Mouse (Mus musculus) heart, postnatal 4 days (tissue): Measurements from ENCODE around the gene Kntc1. TPM values are rescaled to one million over a fixed set of nuclear protein-coding genes. Genes with fewer than 3 reads are reported as not detected.

Source experiments
- DNase-seq: peaks from one replicate; pipeline ENCODE4 v3.0.0; 2021
- total RNA-seq, 2 experiments: library from RNA; stranded (reverse); gene quantifications; 2 replicates each; pipeline ENCODE4 v1.2.3; 2021

Kntc1 gene
- total RNA-seq, 2 experiments from 2014 or later = 26.0 to 29.4 TPM

DNA sequence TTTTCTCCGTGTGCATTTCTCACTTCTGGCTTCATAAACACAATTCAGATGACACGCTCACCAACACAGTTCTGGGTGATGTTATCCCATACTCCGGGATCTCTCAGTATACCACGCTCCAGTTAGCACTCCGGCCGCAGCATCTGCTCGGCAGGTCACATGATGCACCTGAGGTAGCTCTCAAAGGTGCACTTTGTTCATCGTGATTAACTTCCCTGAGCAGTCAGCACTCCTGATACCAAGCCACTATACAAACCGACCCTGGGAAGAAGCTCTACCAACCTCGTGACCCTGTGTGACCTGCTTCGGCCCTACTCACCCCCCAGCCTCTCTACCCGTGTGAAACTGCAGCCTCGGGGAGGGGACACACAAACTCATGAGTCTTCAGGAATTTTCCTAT is 59.6 kb downstream of the Kntc1 start:
- DNase-seq = no peak

DNA sequence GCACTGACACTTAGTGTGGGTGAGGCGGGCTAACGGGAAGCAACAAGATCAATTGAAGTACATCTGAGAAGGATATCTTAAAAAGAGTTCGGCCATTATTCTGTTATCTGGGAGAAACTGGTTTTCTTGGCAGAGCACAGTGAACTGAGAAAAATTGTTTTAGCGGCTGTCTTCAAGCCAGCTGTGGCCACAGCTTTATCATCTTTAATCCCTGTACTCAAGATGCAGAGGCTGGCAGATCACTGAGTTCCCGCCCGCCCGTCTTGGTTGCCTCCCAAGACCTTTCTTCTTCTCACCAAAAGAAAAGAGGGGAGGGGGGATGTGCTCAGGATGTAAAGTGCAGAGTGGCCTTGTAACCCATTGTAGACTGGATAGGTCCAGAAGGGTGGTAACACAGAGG is 67.4 kb downstream of the Kntc1 start:
- no peak for DNase-seq

DNA sequence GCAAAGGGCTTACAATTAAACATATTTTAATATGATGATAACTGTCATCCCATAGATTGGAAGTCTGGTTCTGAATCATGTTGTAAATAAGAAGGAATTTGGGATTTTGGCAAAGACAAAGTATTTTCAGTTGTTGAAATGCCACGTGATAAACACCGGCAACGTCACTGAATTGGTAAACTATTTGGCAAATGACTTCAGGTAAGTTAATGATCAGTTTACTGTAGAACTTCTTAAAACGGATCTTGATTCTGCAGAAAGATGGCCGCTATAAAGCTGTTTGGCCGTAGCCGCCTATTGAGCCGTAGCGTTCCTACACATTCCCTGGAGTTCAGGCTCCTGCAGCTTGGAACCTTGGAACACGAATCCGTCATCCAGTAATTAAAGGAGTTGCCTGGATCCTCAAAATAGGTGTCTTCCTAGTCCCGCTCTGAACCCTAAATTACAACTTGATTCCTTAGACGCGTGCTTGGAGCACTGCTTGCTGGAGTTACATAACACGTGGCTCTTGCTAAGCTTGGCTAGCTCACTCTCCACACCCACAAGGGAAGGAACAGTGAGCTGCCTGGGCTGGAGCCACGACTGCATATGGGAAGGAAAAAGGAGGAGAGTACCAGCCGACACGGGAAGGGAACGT is 69.5 kb downstream of the Kntc1 start:
- DNase-seq = no peak

DNA sequence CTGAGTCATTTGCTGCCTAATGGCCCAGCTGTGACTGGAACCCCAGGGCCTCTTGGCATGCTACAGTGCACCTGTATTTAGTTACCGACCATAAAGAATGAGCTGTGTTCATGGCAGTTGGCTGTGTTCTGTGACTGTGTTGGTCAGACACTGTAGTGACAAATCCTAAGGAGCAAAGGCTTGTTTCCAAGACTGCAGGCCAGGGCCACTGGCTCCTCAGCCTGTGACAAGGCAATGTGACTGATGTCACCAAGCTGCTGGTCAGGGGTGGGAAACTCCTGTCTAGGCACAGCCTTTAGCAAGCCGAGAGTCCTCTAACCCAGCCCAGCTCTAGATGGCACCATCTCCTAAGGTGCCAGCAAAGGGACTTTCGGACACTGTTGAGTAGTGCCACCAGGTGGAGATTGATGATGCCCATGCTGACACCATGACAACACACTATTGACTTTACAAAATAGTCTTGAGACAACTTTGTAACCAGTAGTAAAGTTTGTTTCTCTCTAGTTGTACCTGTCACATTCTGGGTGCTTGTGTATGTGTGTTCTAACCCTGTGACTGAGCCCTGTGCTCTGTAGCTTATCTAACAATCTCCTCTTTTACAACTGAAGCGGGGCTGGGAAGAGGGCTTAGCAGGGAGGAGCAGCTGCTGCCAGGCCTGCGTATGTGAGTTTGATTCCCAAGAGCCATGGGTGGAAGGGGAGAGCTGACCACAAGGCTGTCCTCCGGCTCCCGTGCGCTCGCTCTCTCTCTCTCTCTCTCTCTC is 71.2 kb downstream of the Kntc1 start:
- DNase-seq = no peak

DNA sequence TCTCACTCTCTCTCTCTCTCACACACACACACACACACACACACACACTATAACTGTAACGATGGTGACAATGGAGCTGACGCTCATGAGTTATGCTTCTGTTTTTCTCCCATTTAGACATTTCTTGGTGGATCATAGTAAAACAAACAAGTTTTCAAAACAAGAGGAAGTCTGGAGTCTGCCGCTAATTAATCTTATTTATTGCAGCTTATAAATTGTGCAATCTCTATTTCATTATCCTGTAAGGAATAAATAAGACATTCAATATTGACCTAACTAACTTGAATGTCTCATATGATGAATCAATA is 71.7 kb downstream of the Kntc1 start:
- no peak for DNase-seq

DNA sequence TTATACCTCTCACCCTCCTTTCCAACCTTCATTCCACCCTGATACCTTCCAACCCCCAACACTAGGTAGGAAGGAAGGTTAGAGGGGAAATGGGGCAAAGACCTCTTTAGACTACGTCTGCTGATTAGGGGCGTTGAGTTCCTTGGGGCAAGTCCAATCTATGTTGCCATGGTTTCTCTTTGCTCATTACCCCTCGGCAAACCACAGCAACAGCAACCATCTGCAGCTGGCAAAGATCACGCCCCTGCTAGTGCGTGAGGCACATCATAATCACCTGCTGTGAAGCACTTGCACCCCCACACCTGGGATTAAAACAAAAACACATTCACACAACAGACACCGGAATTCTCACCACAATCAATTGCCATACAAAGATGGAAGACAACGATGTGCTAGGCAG is 73.2 kb downstream of the Kntc1 start:
- no peak for DNase-seq

DNA sequence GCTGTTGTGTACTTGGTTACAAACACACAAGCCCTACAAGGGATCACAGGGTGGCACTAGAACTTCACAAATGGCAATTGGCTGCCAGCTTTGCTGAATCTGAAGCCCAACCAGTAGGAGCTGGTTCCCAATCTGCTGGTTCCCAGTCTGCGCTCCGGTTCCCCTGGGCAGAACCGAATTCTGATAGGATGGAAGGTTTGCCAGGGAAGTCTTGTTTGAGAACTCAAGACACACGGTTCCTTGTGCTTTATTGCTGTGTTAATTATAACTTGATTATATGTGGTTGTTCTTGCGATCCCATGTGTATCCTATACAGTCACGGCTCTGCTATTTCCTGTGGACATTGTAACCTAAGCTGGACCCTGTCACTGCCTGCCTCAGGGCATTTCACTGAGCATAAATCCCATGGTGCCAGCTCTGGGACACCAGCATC is 78.2 kb downstream of the Kntc1 start:
- peak; percentile 44 for DNase-seq

DNA sequence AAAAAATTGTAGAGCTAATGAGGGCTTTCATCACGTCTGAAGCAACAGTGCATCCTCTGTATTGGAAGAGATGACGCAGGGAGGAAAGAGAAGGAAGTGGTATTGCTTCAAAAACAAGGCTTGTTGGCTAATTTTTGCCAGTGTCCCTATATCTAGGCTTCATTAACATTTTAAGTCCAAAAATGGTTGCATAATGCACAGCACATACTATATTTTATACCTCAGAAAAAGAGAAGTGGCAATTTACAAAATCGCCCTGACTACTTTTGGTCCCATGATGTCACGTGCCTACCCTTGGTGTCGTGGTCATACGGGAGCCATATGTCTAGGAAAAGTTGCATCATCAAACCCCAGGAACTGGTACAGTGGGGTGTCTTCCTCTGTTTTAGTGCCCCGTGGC is 82.8 kb downstream of the Kntc1 start:
- no peak for DNase-seq

DNA sequence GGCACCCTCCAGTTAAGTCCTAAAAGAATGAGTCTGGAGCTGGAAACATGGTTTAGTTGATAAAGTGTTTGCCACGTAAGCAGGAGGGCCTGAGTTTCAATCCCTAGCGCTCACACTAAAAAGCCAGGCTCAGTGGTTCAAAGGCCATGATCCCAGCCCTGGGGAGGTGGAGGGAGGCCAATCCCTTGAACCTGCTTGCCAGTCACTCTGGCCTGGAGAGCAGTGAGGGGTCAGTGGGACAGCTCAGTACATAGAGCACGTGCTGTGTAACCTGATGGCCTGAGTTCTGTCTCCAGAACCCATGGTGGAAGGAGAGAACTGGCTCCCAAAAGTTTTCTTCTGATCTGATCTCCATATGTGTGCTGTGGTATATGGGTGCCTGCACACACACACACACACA is 85.3 kb downstream of the Kntc1 start:
- no peak for DNase-seq

DNA sequence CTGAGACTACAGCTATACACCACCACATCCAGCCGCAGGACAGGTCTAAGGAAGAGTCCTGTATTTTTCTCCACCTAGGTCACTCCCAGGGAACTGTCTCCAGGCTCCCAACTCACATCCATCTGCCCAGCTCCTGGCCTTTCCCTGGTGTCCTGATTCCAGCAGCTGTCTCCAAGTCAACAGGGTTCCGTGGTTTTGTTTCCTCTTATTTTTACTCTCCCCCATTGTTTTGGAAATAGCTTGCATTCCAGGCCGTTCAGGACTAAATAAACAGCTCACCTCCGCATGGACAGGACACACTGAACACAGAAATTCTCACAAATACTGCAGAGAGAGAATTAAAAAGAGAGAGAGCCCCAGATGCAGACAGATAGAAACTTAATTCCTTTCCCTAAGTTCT is 87.9 kb downstream of the Kntc1 start:
- no peak for DNase-seq

DNA sequence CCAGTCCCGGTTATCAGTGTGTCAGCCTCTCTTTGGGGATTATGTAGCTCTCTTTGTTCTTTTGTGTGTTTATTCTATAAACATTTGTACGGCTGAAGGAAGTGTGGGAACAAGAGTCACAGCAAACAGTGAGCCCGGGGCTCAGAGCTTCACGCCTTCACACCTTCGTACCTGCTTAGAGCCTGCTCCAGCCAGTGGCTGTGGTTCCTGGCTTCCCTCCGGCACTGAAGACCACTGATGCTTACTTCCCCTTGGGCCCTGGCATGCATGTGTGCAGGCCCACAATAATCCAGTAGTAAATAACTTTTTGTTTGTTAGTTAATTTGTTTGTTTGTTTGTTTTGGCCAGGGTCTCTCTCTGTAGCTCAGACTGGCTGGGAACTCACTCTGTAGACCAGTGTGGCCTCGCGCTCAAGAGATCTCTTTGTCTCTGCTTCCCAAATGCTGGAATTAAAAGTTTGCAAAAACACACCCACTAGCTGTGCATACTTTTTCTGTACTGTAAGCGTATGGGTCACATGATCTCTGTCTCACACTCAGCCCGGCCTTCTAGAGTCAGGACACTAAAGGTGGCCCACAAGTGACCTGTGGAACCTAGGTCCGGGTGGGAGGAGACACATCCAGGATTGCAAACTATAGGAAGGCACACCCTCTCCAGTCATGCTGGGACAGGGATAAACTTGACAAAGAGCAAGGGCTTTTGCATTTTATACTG is 92.9 kb downstream of the Kntc1 start:
- no peak for DNase-seq

DNA sequence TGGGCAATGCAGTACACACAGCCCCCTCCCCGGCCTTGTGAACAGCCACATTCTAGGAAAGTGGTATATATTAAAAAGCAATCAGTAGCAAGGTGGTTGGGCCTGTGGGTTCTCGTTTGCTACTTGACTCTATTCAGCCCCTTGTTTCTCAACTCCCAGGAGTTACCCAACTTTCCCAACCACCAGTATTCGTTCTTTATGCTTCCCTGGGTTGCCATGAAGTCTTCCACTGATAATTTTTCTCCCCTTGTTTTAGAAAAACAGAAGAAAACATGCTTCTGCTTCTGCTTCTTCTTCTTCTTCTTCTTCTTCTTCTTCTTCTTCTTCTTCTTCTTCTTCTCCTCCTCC is 93.4 kb downstream of the Kntc1 start:
- no peak for DNase-seq

DNA sequence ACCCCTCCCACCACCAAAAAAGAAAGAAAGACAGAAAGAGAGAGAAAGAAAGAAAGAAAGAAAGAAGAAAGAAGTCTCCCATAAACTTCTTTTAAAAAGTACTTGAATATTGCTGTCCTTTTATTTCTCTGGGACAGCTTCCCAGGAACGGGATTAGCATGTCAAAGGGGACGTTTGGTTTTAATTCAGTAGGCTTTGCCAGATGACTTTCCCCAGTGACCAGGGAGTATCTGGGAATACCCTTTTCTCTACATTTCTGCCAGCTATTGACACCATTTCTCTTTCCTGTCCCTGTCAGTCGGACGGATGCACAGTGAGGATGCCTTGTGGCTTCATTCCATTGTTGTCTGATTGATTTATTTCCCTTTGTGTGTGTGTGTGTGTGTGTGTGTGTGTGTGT is 94.3 kb downstream of the Kntc1 start:
- no peak for DNase-seq

DNA sequence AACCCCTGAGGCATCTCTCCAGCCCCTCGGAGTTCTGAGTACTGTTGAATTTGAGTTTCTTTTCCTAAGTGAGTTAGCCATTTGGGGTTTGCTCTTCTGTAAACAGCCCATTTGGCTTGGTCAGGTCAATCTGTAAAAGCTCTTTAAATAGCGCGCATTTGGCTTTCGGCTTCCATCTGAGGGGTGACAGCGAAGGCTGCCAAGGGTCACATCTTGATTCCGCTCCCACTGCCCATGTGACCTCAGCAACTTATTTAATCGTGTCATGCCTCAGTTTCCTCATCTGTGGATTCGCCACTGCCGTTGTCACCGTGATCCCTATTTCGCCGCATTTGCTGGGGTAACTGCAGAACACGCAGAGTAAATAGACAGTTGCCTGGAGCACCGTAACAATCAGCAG is 94.8 kb downstream of the Kntc1 start:
- DNase-seq = no peak

DNA sequence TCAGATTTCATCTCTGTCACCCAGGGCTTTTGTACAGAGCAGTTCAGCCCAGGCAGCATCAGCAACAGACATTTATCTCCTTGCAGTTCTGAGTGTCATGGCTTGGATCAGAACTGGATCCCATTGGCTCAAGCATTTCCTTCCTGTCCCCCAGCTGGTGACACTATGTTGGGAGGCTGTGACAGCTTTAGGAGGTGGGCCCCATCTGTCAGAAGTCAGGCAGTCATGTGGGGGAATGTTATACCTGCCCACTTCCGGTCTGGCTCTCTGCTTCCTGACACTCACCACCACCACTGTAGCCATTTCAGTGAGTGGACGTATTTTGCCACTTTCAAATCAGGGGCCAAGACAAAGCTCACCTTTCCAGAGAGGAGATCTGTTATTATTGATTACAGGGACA is 101.9 kb downstream of the Kntc1 start:
- DNase-seq = no peak

DNA sequence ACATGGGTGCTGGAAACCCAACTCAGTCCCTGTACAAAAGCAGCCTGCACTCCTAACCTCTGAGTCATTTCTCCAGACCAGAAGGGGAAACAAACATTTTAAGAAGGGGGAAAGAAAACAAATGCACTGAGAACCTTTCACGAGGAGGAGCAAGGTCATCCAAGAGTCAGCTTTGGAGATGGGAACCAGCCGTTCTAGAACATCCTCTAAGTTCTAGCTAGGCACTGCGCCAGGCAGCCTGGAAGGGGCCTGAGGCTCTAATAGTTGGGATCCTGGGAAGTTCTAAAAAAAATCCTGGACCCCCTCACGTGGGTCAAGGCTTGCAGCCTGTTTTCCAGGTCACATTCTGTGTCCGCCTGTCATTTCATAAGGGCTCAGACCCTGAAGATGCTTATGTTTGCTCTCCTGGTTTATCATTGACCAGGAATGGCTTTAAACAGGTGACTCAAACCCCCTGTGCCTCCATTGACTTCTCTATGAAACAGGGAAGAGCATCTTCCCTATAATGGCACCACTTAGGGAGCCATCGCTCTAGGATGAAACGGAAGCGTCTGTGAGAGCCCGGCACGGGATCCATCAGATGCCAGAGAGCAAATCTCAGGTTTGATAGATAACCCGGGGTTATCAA is 104.5 kb downstream of the Kntc1 start:
- DNase-seq = no peak

DNA sequence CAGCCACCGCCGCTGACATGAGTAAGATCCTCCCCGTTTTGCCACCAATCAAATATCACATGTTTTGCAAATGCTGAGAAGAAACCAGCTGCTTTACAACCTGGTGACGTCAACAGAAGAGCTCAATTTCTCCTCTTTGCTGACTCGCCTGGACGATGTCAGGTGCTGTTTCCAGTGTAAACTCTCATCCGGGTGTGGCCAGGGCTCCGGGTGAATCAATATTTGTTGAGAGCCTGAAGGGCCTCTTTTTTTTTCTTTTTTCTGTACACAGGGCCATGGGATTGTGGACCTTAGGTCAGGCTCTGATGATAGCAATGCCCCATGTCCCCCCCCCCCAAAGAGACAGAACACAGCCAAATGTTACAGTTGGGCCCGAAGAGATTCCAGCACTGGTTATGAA is 105.0 kb downstream of the Kntc1 start:
- no peak for DNase-seq

DNA sequence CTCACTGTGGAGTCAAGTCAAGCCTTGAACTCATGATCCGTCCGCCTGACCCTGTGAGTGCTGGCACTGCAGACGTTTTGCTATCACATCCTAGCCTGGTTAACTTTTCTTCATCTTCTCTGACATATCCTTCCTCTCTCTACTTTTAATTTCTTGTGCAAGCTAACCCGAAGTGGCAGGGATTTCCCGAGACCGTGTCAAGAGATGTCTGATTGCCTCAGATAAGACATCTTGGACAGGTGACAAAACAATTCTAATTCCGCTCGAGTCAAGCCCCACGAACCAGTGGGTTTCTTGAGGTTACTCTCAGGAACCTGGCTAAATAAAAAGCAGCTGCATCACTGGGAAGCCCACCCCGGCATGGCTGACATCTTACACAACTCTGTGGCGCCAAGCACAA is 109.3 kb downstream of the Kntc1 start:
- no peak for DNase-seq

DNA sequence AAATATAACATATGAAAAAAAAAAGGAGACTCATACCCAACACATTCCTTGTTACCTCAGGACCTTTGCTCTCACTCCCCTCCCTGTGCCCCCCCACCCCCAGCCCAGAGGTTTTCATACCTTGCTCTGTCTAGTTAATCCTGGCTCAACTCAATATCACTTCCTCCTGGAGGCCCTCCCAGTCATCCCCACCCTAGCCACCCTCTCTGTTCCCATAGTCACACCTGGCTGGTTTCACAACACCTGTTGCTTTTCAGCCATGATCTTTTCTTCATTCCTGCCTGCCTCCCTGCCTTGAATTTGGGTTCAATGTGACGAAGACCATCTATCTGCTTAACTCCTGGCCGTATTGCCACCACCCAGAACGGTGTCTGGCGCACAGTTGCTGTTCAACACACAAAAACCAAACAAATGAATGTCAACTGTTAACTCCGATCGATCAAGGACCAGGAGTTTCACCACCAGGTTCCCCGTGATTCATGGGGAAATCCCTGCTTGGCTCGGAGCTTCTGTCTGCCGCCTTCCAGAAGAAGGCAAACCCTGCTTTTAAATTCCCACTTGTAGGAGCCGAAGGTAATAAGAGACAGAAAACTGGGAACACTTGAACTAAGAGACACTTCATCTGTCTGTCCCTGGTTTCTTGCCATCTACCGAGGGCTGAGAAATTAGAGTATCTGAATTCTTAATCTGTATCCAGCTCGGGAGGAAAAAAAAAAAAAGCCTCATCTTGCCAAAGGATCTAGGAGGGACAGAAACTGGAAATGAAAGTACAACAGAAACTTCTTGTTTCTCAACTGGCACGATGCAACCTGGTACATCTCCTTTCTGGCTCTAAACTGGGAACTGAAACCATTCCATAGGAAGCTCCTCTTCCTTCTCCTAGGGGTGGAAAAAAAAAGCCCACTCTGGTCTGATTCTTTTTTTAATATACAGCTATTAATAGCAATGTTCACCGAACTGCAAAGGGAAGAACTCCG is 113.1 kb downstream of the Kntc1 start:
- DNase-seq = no peak

DNA sequence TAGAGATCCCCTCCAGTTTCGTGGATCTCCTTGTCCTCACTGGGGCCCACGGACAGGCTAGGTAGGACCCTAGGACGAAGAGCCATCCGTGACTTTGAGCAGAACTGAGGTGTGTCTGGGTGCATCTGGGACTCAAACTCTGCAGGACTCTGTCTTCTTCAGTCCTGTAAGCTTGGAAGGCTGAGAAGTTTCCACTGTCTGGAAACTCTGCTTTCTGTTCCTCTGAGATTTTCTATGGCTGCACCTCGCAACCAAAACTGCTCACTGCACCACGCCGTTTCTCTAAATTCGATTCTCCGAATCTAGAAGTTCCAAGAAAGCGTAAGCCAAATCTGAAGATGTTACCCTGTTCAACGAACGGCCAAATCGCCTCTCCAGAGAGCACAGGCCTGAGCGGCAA is 114.4 kb downstream of the Kntc1 start:
- no peak for DNase-seq

DNA sequence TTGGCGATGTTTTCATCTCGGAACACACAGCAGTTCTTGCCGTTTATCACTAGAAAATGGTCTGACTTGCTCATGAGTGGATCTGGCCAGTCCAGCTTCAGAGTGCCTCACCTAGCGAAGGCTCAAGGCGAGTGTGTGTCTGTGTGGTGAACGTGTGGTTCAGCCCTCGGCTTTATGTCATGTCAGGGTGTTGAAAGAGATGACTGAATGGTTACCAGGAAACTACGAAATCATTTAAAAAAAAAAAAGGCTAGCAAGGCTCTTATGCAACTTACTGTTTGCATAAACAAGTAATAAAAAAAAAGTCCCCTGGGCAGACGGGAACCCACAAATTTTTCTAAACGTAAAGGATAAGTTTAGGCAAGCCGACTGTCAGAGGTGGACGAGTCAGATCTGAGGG is 115.8 kb downstream of the Kntc1 start, which contains the start of gene Hcar2:
Hcar2 (minus strand) TSS at position 135 of the 400 bp plus-strand sequence.
- no peak for DNase-seq

DNA sequence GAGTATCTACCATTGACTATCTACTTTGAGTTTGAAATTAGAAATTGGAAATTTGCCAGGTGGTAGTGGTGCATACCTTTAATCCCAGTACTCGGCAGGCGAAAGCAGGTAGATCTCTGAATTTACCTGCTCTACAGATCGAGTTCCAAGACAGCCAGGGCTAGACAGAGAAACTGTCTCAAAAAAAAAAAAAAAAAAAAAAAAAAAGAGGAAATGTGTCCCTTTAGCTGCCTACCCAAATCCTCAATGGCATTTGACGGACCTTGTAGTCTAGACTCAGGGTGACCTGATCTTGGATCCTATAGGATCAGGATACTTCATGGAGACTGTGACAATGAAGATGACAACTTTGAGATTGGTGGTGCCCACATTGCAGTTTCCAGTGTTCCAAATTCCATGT is 116.9 kb downstream of the Kntc1 start:
- DNase-seq = no peak
